Mouse (Mus musculus): Measurements from ENCODE around the gene Bptf. TPM values are rescaled to one million over a fixed set of nuclear protein-coding genes. Genes with fewer than 3 reads are reported as not detected.
"Not testable (repeated sequence)": the region's sequence is repeated elsewhere in the genome, so short reads cannot be mapped to it uniquely, and the experiment has no call there.

The Bptf gene
- total RNA-seq, 2 experiments from 2014 or later, result 22.4 to 24.2 TPM

- no peak overlapping the region for H3K27ac ChIP-seq
- H3K4me3 ChIP-seq, result no peak overlapping the region
- intact Hi-C loops (cut with DNase I), result no loop called here
- TF ChIP-seq CTCF (IDR thresholded peaks at IDR 0.05), result no peak
- no peak for DNase-seq
These were observed 66.6 kb downstream of the Bptf start for GRCm38 (mm10) chr11:107065216-107065785.

GRCm38 (mm10) chr11:107064590-107064989 lies 67.3 kb downstream of the Bptf start:
- TF ChIP-seq CTCF (IDR thresholded peaks at IDR 0.05), result no peak
- intact Hi-C loops (cut with DNase I), result no loop called here

GRCm38 (mm10) chr11:107063067-107063466 lies 68.9 kb downstream of the Bptf start:
- intact Hi-C loops (cut with DNase I), result no loop called here
- H3K27ac ChIP-seq, result peak overlapping the region; percentile 77
- TF ChIP-seq CTCF (IDR thresholded peaks at IDR 0.05), result no peak
- H3K4me3 ChIP-seq, result no peak overlapping the region
- DNase-seq, result no peak

More at GRCm38 (mm10) chr11:107064590-107064989, 67.3 kb downstream of the Bptf start:
- Histone ChIP-seq H3K27ac (no peak overlapping the region), H3K4me3 (no peak overlapping the region)
- no peak for DNase-seq

GRCm38 (mm10) chr11:107060941-107061340 lies 71.0 kb downstream of the Bptf start:
- intact Hi-C loops (cut with DNase I), result no loop called here
- no peak for TF ChIP-seq CTCF (IDR thresholded peaks at IDR 0.05)
- no peak for DNase-seq
- Histone ChIP-seq H3K27ac (no peak overlapping the region), H3K4me3 (no peak overlapping the region)

GRCm38 (mm10) chr11:107059634-107060033 lies 72.3 kb downstream of the Bptf start:
- intact Hi-C loops (cut with DNase I); H3K27ac ChIP-seq: not testable (repeated sequence)

GRCm38 (mm10) chr11:107057391-107057790 lies 74.5 kb downstream of the Bptf start:
- DNase-seq, result peak; percentile 45
- no peak overlapping the region for H3K4me3 ChIP-seq
- intact Hi-C loops (cut with DNase I), result no loop called here
- TF ChIP-seq CTCF (IDR thresholded peaks at IDR 0.05), result peak; percentile 33; the same call in 1 of the 2 replicates
- H3K27ac ChIP-seq, result no peak overlapping the region

More at GRCm38 (mm10) chr11:107059634-107060033, 72.3 kb downstream of the Bptf start:
- not testable (repeated sequence) for H3K4me3 ChIP-seq, DNase-seq

GRCm38 (mm10) chr11:107054870-107055269 lies 77.1 kb downstream of the Bptf start:
- TF ChIP-seq CTCF (IDR thresholded peaks at IDR 0.05), result no peak
- Histone ChIP-seq H3K27ac (no peak overlapping the region), H3K4me3 (no peak overlapping the region)
- intact Hi-C loops (cut with DNase I), result no loop called here
- DNase-seq, result no peak

GRCm38 (mm10) chr11:107046766-107047620 lies 84.9 kb downstream of the Bptf start:
- Histone ChIP-seq H3K4me3 (no peak overlapping the region), H3K27ac (peak overlapping the region; percentile 68)
- TF ChIP-seq CTCF (IDR thresholded peaks at IDR 0.05), result peak; percentile 35
- intact Hi-C loops (cut with DNase I), result no loop called here
- DNase-seq, result peak; percentile 67

- DNase-seq, result no peak
- Histone ChIP-seq H3K27ac (0 out of 2 replicates have a peak overlapping the region, but pooled peaks have one; percentile 20), H3K4me3 (no peak overlapping the region)
- intact Hi-C loops (cut with DNase I), result no loop called here
- no peak for TF ChIP-seq CTCF (IDR thresholded peaks at IDR 0.05)
These were observed 86.4 kb downstream of the Bptf start for GRCm38 (mm10) chr11:107045546-107045945.

GRCm38 (mm10) chr11:107044321-107044720 lies 87.6 kb downstream of the Bptf start:
- no peak overlapping the region for H3K4me3 ChIP-seq
- DNase-seq, result peak; percentile 72
- TF ChIP-seq CTCF (IDR thresholded peaks at IDR 0.05), result peak; percentile 79
- peak overlapping the region; percentile 71 for H3K27ac ChIP-seq
- intact Hi-C loops (cut with DNase I), result loop anchor here (5.0 kb wide), 1 partner anchor 192 kb away; no protein-coding TSS in a partner anchor

GRCm38 (mm10) chr11:107043361-107043760 lies 88.6 kb downstream of the Bptf start:
- no peak for TF ChIP-seq CTCF (IDR thresholded peaks at IDR 0.05)
- intact Hi-C loops (cut with DNase I), result loop anchor here (5.0 kb wide), 1 partner anchor 191 kb away; no protein-coding TSS in a partner anchor
- Histone ChIP-seq H3K27ac (peak overlapping the region; percentile 71; the same call in 1 of the 2 replicates), H3K4me3 (no peak overlapping the region)
- no peak for DNase-seq

- no peak for DNase-seq
- intact Hi-C loops (cut with DNase I), result loop anchor here (5.0 kb wide), 1 partner anchor 189 kb away; no protein-coding TSS in a partner anchor
- Histone ChIP-seq H3K27ac (no peak overlapping the region), H3K4me3 (no peak overlapping the region)
- no peak for TF ChIP-seq CTCF (IDR thresholded peaks at IDR 0.05)
These were observed 90.5 kb downstream of the Bptf start for GRCm38 (mm10) chr11:107041396-107041795.

GRCm38 (mm10) chr11:107039417-107039816 lies 92.5 kb downstream of the Bptf start:
- intact Hi-C loops (cut with DNase I), result no loop called here
- Histone ChIP-seq H3K27ac (no peak overlapping the region), H3K4me3 (no peak overlapping the region)
- no peak for TF ChIP-seq CTCF (IDR thresholded peaks at IDR 0.05)
- no peak for DNase-seq

All from gastrocnemius, adult 2 months (tissue).